Mouse (Mus musculus) T-helper 17 cell (primary cell): ENCODE data around the gene Chil4.

Experiments
- in situ Hi-C, 2 experiments: fragments of 300-600 bp; cut with MboI, MseI; formaldehyde crosslinking; loops; 1 replicate in 1 of 2; 2 replicates in 1 of 2; pipeline ENCODE4 v1.15.1; 2025; ENCODE audit warnings: high pct_unique_total_duplicates in 2 of 2

The Chil4 gene

GRCm38 (mm10) chr3:106170522-106171053 is 48.7 kb downstream of the Chil4 start:
- in situ Hi-C loops, result no loop called here

GRCm38 (mm10) chr3:106167464-106167863 is 51.8 kb downstream of the Chil4 start, which contains the start of gene Chil3:
Gene Chil3, minus strand, starts transcription at chr3:106167564.
- in situ Hi-C loops, result loop anchor here in 1 of 2 experiments (5.0 kb wide), 1 partner anchor 50 kb away; the partner anchor contains the start of gene Chil4

DNA sequence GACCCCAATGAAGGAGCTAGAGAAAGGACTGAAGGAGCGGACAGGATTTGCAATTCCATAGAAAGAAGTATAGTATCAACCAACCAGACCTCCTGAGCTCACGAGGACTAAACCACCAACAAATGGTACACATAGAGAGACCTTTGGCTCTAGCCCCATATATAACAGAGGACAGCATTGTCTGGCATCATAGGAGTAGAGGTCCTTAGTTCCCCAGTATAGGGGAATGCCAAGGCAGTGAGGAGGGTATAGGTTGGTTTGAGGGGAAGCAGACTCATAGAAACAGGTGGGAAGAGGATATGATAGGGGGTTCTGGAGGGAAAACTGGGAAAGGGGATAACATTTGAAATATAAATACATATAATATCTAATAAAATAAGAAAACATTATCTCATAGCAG is 64.9 kb downstream of the Chil4 start:
- in situ Hi-C loops, result loop anchor here in 1 of 2 experiments (10.0 kb wide), 1 partner anchor 760 kb away; no protein-coding TSS in a partner anchor
